Mouse (Mus musculus) frontal cortex, postnatal 36 days (tissue): ENCODE data around the gene Robo1.
A peak's percentile ranks its signal among the peaks of the same experiment; 100 is the strongest.

Experiments used
- DNase-seq, 2 experiments: peaks; one replicate each; pipeline ENCODE4 v3.0.0; 2022; ENCODE audit warnings: low spot score in 2 of 2

Gene Robo1

GRCm38 (mm10) chr16:73002685-73003084, 694.6 kb downstream of the Robo1 start:
- no peak for DNase-seq

DNA sequence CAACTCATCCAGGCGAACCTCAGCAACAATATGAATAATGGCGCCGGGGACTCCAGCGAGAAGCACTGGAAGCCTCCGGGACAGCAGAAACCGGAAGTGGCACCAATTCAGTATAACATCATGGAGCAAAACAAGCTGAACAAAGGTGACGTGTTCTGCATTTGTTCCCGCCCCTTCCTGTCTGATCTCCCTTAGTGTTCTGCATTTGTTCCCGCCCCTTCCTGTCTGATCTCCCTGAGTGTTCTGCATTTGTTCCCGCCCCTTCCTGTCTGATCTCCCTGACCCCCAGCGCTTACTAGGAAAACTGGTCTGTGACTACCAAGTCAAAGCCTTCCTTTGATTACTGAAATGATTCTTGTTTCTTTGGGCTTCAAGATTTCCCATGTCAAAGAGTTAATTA, 696.5 kb downstream of the Robo1 start:
- DNase-seq = no peak

DNA sequence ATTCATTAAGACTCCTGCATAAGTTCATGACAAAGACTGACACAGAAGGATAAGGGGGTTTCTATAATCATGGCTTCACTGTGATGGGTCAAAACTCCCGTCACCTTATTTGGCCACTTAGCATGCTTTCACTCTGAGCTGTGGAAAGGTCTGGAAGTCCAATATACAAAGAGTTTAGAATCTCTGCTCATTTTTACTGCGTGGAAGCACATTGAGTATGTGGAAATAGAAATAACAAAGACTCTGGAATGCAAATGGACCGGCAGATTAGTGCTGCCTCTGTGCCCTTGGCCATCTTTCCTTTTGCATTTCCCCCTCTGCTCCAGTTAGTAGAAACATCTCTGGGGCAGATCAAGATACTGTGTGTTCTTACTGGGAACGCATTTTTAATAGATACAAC, 697.7 kb downstream of the Robo1 start:
- DNase-seq = no peak

- no peak for DNase-seq
These were observed 699.3 kb downstream of the Robo1 start for GRCm38 (mm10) chr16:73007434-73007833.

DNA sequence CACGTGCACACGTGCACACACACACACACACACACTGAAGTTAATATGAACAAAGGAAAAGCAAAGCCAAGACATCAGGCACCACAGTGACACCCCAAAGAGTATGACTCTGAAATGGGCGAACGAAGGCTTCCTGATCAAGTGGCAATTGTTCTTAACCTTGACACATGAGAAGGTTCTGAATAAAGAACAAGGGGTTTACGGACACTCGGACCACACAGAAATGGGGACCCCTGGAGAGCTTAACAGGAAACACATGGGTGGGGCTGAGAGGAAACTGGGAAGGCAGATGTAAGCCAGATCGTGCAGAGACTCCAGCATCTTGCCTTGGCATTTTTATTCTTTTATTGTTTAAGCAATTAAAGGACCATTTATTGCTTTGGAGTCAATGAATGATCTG, 703.2 kb downstream of the Robo1 start:
- DNase-seq = no peak

DNA sequence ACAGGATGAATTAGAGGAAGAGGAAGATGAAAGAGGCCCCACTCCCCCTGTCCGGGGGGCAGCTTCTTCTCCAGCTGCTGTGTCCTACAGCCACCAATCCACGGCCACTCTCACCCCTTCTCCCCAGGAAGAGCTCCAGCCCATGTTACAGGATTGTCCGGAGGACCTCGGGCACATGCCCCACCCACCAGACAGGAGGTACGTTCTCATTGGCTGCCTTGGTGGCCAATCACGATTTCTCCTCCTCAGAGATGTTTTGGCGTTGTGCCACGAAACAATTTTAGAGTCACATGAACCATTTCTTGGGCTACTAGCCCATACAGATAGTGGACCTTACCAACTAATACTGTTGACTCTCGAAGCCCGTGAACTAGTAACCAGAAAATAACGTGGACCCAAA, 704.8 kb downstream of the Robo1 start:
- DNase-seq = no peak

- DNase-seq = no peak
These were observed 706.4 kb downstream of the Robo1 start for GRCm38 (mm10) chr16:73014544-73014943.

DNA sequence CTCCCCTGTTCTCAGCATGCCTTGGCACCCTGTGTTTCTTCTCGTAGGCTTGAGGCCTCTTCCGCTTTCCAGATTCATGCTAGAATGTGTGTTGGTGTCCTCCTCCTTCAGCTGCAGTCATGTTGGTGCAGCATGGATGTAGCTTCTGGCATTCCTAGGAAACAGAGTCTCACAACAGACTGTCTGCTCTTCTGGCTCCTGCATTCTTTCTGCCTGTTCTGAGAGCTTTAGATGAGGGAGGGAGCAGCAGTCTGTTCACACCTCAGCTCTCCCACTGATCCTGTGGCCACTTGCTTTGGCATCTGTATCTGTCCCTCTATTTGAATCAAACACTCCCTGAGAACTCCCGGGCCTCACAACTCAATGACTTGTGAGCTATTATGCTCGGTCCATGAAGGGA, 707.9 kb downstream of the Robo1 start:
- peak; percentile 5 to 20 for DNase-seq

GRCm38 (mm10) chr16:73016801-73017200, 708.7 kb downstream of the Robo1 start:
- no peak for DNase-seq

DNA sequence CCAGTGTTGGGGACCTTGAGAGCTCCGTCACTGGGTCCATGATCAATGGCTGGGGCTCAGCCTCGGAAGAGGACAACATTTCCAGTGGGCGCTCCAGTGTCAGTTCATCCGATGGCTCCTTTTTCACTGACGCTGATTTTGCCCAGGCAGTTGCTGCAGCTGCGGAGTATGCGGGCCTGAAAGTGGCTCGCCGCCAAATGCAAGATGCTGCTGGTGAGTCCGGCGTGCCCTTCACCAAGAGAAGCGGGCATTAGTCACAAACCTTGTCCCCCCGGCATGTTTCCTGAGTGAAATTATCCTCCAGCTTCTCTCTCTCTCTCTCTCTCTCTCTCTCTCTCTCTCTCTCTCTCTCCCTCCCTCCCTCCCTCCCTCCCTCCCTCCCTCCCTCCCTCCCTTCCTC, 716.2 kb downstream of the Robo1 start:
- DNase-seq = no peak

DNA sequence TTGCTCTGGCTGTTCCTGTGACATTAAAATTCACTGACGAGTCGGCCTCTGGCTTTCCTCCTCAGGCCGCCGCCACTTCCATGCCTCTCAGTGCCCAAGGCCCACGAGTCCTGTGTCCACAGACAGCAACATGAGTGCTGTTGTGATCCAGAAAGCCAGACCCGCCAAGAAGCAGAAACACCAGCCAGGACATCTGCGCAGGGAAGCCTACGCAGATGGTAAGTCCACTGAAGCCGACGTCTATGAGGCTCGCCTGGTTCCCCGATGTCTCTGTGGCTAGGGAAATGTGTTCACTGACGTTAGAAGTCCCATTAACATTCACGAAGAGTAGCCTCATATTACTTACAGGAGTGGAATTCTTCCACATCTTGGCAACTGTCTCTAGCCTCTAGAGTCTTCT, 719.6 kb downstream of the Robo1 start:
- DNase-seq = peak in 1 of 2 experiments; percentile 22

- DNase-seq = no peak
These were observed 722.9 kb downstream of the Robo1 start for GRCm38 (mm10) chr16:73030999-73031398.

- no peak for DNase-seq
These were observed 727.3 kb downstream of the Robo1 start for GRCm38 (mm10) chr16:73035210-73035985.

DNA sequence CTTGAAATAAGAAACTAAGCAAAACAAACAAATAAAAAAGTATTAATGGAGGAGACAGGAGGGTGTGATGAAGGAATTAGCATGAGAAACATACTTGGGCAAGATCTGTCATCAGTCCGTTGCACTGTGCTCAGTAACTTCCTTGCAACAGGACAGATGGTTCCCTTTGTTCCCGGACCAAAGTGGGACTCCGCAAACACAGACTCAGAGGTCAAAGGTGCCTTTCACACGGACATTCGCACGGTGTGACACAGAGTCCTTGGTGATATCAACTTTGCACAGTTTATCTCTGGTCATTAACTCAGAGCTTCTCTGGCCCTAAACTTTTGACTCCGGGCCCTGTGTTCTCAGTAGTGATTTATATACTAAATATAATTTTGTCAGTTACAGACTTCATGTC, 730.4 kb downstream of the Robo1 start:
- no peak for DNase-seq

DNA sequence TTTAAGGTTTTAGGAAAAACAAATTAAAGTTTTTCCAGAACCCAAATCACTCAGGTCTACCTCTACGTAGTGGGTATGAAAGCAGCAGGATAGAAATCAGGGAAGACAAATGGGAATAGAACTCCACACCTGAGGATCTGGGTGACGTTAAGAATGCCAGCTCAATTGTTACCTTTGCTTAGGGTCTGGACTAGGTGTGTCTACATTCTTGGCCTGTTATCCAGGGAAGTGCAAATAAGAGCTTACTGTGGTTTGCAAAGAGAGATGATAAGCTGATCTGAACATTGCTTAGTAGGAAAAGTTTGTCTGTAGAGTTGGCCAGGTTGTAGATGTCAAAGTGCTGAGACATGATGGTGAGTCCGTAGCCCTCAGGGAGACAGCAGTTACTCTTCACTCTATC, 754.4 kb downstream of the Robo1 start:
- DNase-seq = no peak

DNA sequence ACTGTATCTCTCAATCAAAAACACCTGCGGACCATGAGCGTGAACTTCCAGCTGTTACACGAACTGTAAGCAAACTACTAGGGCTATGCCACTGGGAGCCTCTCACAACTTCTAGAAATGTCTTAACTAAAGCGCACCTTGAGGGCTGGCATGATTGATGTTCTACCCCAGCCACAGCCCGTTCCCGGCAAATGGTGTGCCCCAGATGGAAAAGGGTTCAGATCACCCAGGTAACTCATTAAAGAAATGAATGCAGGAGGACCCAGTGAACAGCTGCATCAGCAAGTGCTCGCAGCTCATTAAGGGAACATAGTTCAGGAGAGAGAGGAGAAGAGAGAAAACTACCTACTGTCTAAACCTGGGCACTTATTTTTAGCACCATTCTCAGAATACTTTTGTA, 759.7 kb downstream of the Robo1 start:
- DNase-seq = no peak

DNA sequence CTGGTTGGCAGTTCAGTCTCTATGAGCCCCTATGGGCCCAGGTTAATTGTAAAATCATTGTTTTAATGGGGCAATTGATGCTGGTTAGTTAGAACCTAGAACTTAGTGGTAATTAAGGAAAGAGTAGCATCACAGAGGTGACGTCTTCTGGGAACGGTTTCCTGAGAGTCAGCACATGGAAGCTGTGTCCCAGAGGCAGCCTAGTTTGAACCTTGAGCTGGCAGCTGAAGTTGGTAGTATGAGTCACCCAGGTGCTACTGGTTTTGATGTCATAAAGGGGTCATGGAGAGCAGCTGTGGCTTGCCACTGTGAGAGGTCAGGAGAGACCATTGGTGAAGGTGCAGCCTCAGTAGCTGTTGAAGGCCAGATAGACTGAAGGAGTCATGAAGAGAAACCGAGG, 763.9 kb downstream of the Robo1 start:
- DNase-seq = no peak

GRCm38 (mm10) chr16:73072883-73073282, 764.8 kb downstream of the Robo1 start:
- DNase-seq = no peak

GRCm38 (mm10) chr16:73082420-73082819, 774.3 kb downstream of the Robo1 start:
- DNase-seq = no peak

- DNase-seq = no peak
These were observed 775.0 kb downstream of the Robo1 start for GRCm38 (mm10) chr16:73083077-73083476.
